Mouse (Mus musculus) limb, embryonic 15.5 days (tissue): ENCODE results near the gene Gm17617. TPM values are rescaled to one million over a fixed set of nuclear protein-coding genes. Genes with fewer than 3 reads are reported as not detected.
A peak's percentile ranks its signal among the peaks of the same experiment; 100 is the strongest.
"Not testable (repeated sequence)": the region's sequence is repeated elsewhere in the genome, so short reads cannot be mapped to it uniquely, and the experiment has no call there.

Experiments used
- ATAC-seq: fragments of 200-750 bp; cut with Nextera tagmentation; 2 replicates; pipeline ENCODE4 v1.8.0; 2017; ENCODE audit warnings: low read depth, moderate TSS enrichment; ENCODE audit not compliant: insufficient number of reproducible peaks, low FRiP score, low TSS enrichment
- H3K27ac ChIP-seq: fragments of 300-500 bp; sonication (generic); 2 replicates; pipeline ENCODE4 v1.5.1; 2015; ENCODE audit warnings: moderate library complexity, mild to moderate bottlenecking, inconsistent platforms
- H3K27me3 ChIP-seq: fragments of 300-500 bp; sonication (generic); 2 replicates; pipeline ENCODE4 v1.6.1; 2015; ENCODE audit warnings: inconsistent platforms
- H3K36me3 ChIP-seq: fragments of 300-500 bp; sonication (generic); 2 replicates; pipeline ENCODE4 v1.6.1; 2015; ENCODE audit warnings: inconsistent platforms
- H3K4me1 ChIP-seq: fragments of 300-500 bp; sonication (generic); 2 replicates; pipeline ENCODE4 v1.6.1; 2015; ENCODE audit warnings: inconsistent platforms
- H3K4me2 ChIP-seq: fragments of 300-500 bp; sonication (generic); 2 replicates; pipeline ENCODE4 v1.6.1; 2015; ENCODE audit warnings: mild to moderate bottlenecking, inconsistent platforms
- H3K4me3 ChIP-seq: fragments of 300-500 bp; sonication (generic); 2 replicates; pipeline ENCODE4 v1.5.1; 2015; ENCODE audit warnings: mild to moderate bottlenecking, inconsistent platforms
- H3K9ac ChIP-seq: fragments of 300-500 bp; sonication (generic); 2 replicates; pipeline ENCODE4 v1.6.1; 2015; ENCODE audit warnings: inconsistent platforms
- H3K9me3 ChIP-seq: fragments of 300-500 bp; sonication (generic); 2 replicates; pipeline ENCODE4 v1.6.1; 2016; ENCODE audit warnings: inconsistent platforms
- WGBS: fragments of 180-500 bp; shearing (Covaris S2); methylation state at CpG from one replicate; pipeline ENCODE4 v1.1.7; 2015; 5-methylcytosine and 5-hydroxymethylcytosine counted together
- polyA plus RNA-seq: library from polyadenylated mRNA; unstranded; fragments of >200 nt; fragmentation: Nextera tagmentation; extraction: Ambion mirVana; gene quantifications from 2 replicates; pipeline ENCODE4 v1.2.1, GENCODE M21; 2015

Gm17617 gene
- polyA plus RNA-seq, 1 experiment from 2014 or later = not detected

DNA sequence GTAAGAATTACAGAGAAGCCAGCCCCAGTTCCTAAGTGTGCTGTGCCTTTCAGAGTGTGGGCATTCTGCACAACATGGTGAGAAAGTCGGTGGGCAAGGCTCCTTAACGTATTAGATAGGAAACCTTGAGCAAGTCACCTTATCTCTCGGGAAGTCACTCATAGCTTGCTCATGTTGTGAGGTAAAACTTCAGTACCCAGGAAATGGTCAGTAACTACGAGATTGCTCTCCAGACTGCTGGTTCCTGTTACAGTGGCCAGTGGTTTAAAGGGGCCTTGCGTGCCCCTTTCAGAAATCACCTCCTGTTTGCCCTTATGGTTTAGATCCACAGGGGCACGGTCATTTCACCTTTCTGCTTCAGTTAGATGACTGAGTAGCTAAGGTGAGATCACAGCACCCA is 19.0 kb downstream of the Gm17617 start:
- Histone ChIP-seq H3K27ac (no peak overlapping the region), H3K36me3 (peaks cover 65% of the 10 kb centered on the region), H3K9me3 (no peaks in the 10 kb centered on the region), H3K4me3 (no peak overlapping the region), H3K4me1 (no peaks in the 10 kb centered on the region), H3K9ac (no peak overlapping the region), H3K4me2 (no peak overlapping the region), H3K27me3 (no peaks in the 10 kb centered on the region)
- 81% methylated on average over 6 of the region's 6 CpGs for WGBS
- no peak for ATAC-seq

- no peak overlapping the region for H3K4me3 ChIP-seq
- 73% methylated on average over 8 of the region's 8 CpGs for WGBS
- no peak overlapping the region for H3K27ac ChIP-seq
These were observed 25.7 kb downstream of the Gm17617 start for GRCm38 (mm10) chr13:55107694-55108093.

GRCm38 (mm10) chr13:55107116-55107515 is 26.2 kb downstream of the Gm17617 start:
- Histone ChIP-seq H3K27me3 (no peaks in the 10 kb centered on the region), H3K36me3 (peaks cover 26% of the 10 kb centered on the region), H3K4me1 (peaks cover 9% of the 10 kb centered on the region), H3K27ac (no peak overlapping the region), H3K9me3 (no peaks in the 10 kb centered on the region), H3K9ac (no peak overlapping the region), H3K4me2 (no peak overlapping the region), H3K4me3 (no peak overlapping the region)
- 86% methylated on average over 4 of the region's 4 CpGs for WGBS
- ATAC-seq = no peak

More at GRCm38 (mm10) chr13:55107694-55108093, 25.7 kb downstream of the Gm17617 start:
- H3K4me2 ChIP-seq = no peak overlapping the region
- peaks cover 9% of the 10 kb centered on the region for H3K4me1 ChIP-seq
- no peaks in the 10 kb centered on the region for H3K9me3 ChIP-seq
- H3K27me3 ChIP-seq = no peaks in the 10 kb centered on the region
- peaks cover 28% of the 10 kb centered on the region for H3K36me3 ChIP-seq
- 0 out of 2 replicates have a peak, but pooled peaks have one; percentile 37 for ATAC-seq
- no peak overlapping the region for H3K9ac ChIP-seq

DNA sequence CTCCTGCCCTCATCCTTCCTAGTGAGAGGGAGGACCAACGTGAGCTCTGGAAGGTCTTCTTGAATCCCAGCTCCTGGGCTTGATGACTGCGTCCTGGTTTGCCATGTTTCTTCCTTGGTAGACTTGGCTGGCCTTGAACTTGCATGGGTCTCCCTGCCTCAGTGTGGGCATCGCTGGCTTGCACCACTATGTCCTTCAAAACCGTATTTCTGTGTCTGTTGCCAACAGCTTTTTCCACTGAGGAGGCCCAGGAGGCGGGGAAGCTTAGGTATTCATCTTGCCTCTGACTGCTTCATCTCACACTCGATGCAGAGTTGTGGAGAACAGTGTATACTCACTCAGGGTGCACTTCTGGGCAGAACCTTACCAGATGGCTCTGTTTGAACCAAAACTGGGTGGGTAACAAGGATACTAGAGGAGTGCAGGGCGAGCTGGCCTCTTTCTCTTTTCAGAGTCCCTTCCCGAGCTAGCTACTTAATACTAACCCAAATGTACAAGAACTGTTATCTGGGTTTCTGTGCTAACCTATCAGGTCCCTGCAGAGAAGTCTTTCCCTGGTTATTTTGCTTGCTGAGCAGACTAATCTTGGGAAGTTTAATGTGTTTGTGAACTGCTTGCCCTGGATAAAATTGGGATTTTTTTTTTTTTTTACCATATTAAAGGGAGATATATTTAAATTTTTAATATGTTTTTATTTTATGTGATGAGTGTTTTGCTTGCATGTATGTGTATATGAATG is 27.2 kb downstream of the Gm17617 start:
- no peak for ATAC-seq
- Histone ChIP-seq H3K9ac (peak overlapping the region; percentile 76), H3K27me3 (no peaks in the 10 kb centered on the region), H3K4me2 (peak overlapping the region; percentile 70), H3K4me1 (peaks cover 9% of the 10 kb centered on the region), H3K36me3 (peaks cover 23% of the 10 kb centered on the region), H3K4me3 (peak overlapping the region; percentile 95), H3K27ac (peak overlapping the region; percentile 89; the same call in 1 of the 2 replicates), H3K9me3 (no peaks in the 10 kb centered on the region)
- WGBS = 17% methylated on average over 8 of the region's 8 CpGs

GRCm38 (mm10) chr13:55105045-55105952 is 28.0 kb downstream of the Gm17617 start, which contains the start of gene Zfp346:
Gene Zfp346 (plus strand): TSS chr13:55105311.
- H3K4me3 ChIP-seq = peak within 1 kb of the TSS; percentile 95
- H3K4me2 ChIP-seq = peak within 1 kb of the TSS; percentile 70
- H3K9ac ChIP-seq = peak within 1 kb of the TSS; percentile 76
- H3K9me3 ChIP-seq = no peaks in the 10 kb centered on the region
- peak; percentile 93 for ATAC-seq
- H3K36me3 ChIP-seq = peaks cover 23% of the 10 kb centered on the region
- under 1% methylated on average over 66 of the region's 66 CpGs for WGBS
- H3K27me3 ChIP-seq = no peaks in the 10 kb centered on the region
- peaks cover 9% of the 10 kb centered on the region for H3K4me1 ChIP-seq
- peak within 1 kb of the TSS; percentile 89 for H3K27ac ChIP-seq

- no peak for ATAC-seq
- Histone ChIP-seq H3K36me3 (peaks cover 10% of the 10 kb centered on the region), H3K9ac (no peak overlapping the region), H3K27me3 (no peaks in the 10 kb centered on the region), H3K27ac (no peak overlapping the region), H3K9me3 (no peaks in the 10 kb centered on the region), H3K4me2 (no peak overlapping the region), H3K4me3 (no peak overlapping the region), H3K4me1 (peaks cover 18% of the 10 kb centered on the region)
- 66% methylated on average over 2 of the region's 2 CpGs for WGBS
These were observed 30.0 kb downstream of the Gm17617 start for GRCm38 (mm10) chr13:55103351-55103750.

GRCm38 (mm10) chr13:55102366-55102765 is 31.0 kb downstream of the Gm17617 start:
- no peak overlapping the region for H3K4me2 ChIP-seq
- ATAC-seq = no peak
- H3K36me3 ChIP-seq = peaks cover under 1% of the 10 kb centered on the region
- no peak overlapping the region for H3K4me3 ChIP-seq
- H3K27ac ChIP-seq = no peak overlapping the region
- peaks cover 18% of the 10 kb centered on the region for H3K4me1 ChIP-seq
- WGBS = 91% methylated on average over 3 of the region's 3 CpGs
- H3K9ac ChIP-seq = no peak overlapping the region
- no peaks in the 10 kb centered on the region for H3K27me3 ChIP-seq
- no peaks in the 10 kb centered on the region for H3K9me3 ChIP-seq

DNA sequence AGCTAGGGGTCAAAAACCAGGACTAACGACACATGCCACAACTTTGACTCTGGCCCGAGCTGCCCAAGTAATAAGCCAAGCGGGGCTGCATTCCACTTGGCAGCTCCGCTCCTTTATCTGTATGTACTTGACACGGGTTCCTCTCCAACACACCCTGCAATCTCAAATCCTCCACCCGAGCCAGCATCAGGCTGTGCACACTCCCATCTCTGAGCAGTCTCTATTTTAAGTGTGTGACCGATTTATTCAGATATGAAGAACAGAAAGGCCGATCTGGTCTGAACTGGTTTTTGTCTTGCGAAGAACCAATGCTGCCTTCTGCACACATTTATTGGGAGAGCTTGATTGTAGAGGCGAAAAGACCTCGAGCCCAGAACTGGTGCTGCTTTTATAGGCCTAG is 31.7 kb downstream of the Gm17617 start:
- H3K4me2 ChIP-seq = no peak overlapping the region
- no peaks in the 10 kb centered on the region for H3K9me3 ChIP-seq
- no peak overlapping the region for H3K4me3 ChIP-seq
- H3K36me3 ChIP-seq = no peaks in the 10 kb centered on the region
- peaks cover 18% of the 10 kb centered on the region for H3K4me1 ChIP-seq
- H3K9ac ChIP-seq = no peak overlapping the region
- WGBS = 89% methylated on average over 11 of the region's 11 CpGs
- no peak for ATAC-seq
- no peaks in the 10 kb centered on the region for H3K27me3 ChIP-seq
- H3K27ac ChIP-seq = no peak overlapping the region

- Histone ChIP-seq H3K9ac (peak within 1 kb of the TSS; percentile 97), H3K27me3 (no peaks in the 10 kb centered on the region), H3K27ac (peak within 1 kb of the TSS; percentile 95), H3K4me1 (peaks cover 10% of the 10 kb centered on the region), H3K36me3 (no peaks in the 10 kb centered on the region), H3K4me3 (peak within 1 kb of the TSS; percentile 88), H3K9me3 (no peaks in the 10 kb centered on the region), H3K4me2 (peak within 1 kb of the TSS; percentile 55)
- ATAC-seq = peak; percentile 90
- under 1% methylated on average over 80 of the region's 81 CpGs for WGBS
These were observed 33.4 kb downstream of the Gm17617 start, which contains the start of gene Uimc1 for GRCm38 (mm10) chr13:55099726-55100478. Gene Uimc1 (minus strand): TSS chr13:55100300.

- peaks cover 9% of the 10 kb centered on the region for H3K4me1 ChIP-seq
- H3K9ac ChIP-seq = peak overlapping the region; percentile 97
- H3K27ac ChIP-seq = peak overlapping the region; percentile 95
- 29% methylated on average over 20 of the region's 20 CpGs for WGBS
- ATAC-seq = no peak
- peak overlapping the region; percentile 88 for H3K4me3 ChIP-seq
- H3K9me3 ChIP-seq = no peaks in the 10 kb centered on the region
- no peaks in the 10 kb centered on the region for H3K27me3 ChIP-seq
- no peaks in the 10 kb centered on the region for H3K36me3 ChIP-seq
- H3K4me2 ChIP-seq = peak overlapping the region; percentile 55
These were observed 34.2 kb downstream of the Gm17617 start for GRCm38 (mm10) chr13:55099066-55099725.

DNA sequence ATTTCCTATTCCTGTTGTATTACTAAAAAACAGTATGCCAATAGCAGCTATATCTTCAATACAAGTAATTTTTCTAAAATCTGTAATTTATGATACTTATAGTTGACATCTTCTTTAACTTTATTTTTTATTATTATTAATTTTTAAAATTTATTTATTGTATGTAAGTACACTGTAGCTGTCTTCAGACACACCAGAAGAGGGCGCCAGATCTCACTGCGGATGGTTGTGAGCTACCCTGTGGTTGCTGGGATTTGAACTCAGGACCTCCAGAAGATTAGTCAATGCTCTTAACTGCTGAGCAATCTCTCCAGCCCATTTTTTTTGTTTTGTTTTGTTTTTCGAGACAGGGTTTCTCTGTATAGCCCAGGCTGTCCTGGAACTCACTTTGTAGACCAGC is 35.5 kb downstream of the Gm17617 start:
- H3K9me3 ChIP-seq, ATAC-seq, H3K4me3 ChIP-seq, H3K27me3 ChIP-seq, H3K36me3 ChIP-seq, H3K9ac ChIP-seq, H3K4me1 ChIP-seq, H3K4me2 ChIP-seq, H3K27ac ChIP-seq: not testable (repeated sequence)
- WGBS = 91% methylated on average over 3 of the region's 3 CpGs
